Mouse (Mus musculus): ENCODE data around the gene Aff1. TPM values are rescaled to one million over a fixed set of nuclear protein-coding genes. Genes with fewer than 3 reads are reported as not detected.

Gene Aff1
- total and polyA plus RNA-seq, 2 experiments from 2014 or later: 6.5 to 29.0 TPM

GRCm38 (mm10) chr5:103821500-103822298 lies 129.5 kb downstream of the Aff1 start:
- Histone ChIP-seq H3K36me3 (replicated peaks; ENCODE audit: control insufficient read depth, insufficient read depth, low read length) (peaks cover 24% of the 10 kb centered on the region), H3K4me1 (ENCODE audit: control insufficient read depth, insufficient read depth) (no peaks in the 10 kb centered on the region), H3K9me3 (replicated peaks; ENCODE audit: control insufficient read depth, low read length) (no peaks in the 10 kb centered on the region), H3K4me3 (ENCODE audit: low read depth, low read length) (no peak overlapping the region), H3K27me3 (ENCODE audit: control insufficient read depth, insufficient read depth, low read length) (no peaks in the 10 kb centered on the region), H3K4me2 (ENCODE audit: low read depth, low read length) (no peak overlapping the region), H3K9ac (replicated peaks; ENCODE audit: low read depth, low read length) (no peak overlapping the region), H3K27ac (ENCODE audit: low read depth) (no peak overlapping the region)
- WGBS: 80% methylated on average over 13 of the region's 13 CpGs
- no peak for DNase-seq (ENCODE audit: low spot score)
- TF ChIP-seq CTCF (IDR thresholded peaks at IDR 0.05; ENCODE audit: low read depth) (no peak), EP300 (IDR thresholded peaks at IDR 0.05; ENCODE audit: low read depth) (no peak)
- ATAC-seq (ENCODE audit: insufficient read depth, low read depth): no peak

DNA sequence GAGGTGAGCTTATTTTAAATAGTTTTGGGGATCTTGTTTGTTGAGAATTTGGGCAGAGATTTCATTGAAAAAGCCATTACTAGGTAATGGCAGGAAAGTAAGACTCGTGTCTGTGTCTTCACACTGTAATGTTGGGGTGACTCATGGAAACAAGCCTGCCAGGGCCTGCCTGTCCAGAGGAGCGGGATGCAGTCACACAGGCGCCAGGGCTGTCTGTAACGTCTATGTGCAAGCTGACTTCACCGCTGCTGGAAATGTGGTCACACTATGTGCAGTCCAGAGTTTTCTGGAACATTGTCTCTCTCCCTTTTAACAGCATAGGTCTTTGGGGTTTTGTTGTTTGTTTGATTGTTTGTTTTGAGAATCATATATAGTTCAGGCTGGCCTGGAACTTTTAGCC lies 130.8 kb downstream of the Aff1 start:
- DNase-seq (ENCODE audit: low spot score) (no peak), ATAC-seq (ENCODE audit: insufficient read depth, low read depth) (no peak)
- H3K4me1 ChIP-seq (ENCODE audit: control insufficient read depth, insufficient read depth): peaks cover 8% of the 10 kb centered on the region
- no peaks in the 10 kb centered on the region for H3K27me3 ChIP-seq (ENCODE audit: control insufficient read depth, insufficient read depth, low read length)
- peaks cover 26% of the 10 kb centered on the region for H3K36me3 ChIP-seq (replicated peaks; ENCODE audit: control insufficient read depth, insufficient read depth, low read length)
- no peak overlapping the region for H3K4me2 ChIP-seq (ENCODE audit: low read depth, low read length)
- no peak overlapping the region for H3K27ac ChIP-seq (ENCODE audit: low read depth)
- no peak overlapping the region for H3K9ac ChIP-seq (replicated peaks; ENCODE audit: low read depth, low read length)
- TF ChIP-seq CTCF (IDR thresholded peaks at IDR 0.05; ENCODE audit: low read depth) (no peak), EP300 (IDR thresholded peaks at IDR 0.05; ENCODE audit: low read depth) (no peak)
- no peaks in the 10 kb centered on the region for H3K9me3 ChIP-seq (replicated peaks; ENCODE audit: control insufficient read depth, low read length)
- WGBS: 89% methylated on average over 5 of the region's 5 CpGs
- no peak overlapping the region for H3K4me3 ChIP-seq (ENCODE audit: low read depth, low read length)

DNA sequence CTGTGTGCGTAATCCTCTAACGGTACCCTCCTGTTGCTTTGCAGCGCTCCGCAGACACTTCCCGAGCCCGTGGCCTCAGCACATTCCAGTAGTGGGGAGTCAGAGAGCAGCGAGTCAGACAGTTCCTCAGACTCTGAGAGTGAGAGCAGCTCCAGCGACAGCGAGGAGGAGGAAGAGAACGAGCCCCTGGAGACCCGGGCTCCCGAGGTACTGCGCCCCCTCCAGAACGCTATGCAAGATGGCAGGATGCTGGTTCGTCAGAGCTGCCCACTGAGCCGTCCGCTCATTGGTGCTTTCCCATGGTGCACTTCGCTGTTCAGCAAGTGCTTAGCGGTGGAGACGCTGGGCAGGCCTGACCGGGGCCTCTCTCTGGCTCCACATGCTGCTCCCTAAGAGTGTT lies 136.1 kb downstream of the Aff1 start:
- no peaks in the 10 kb centered on the region for H3K27me3 ChIP-seq (ENCODE audit: control insufficient read depth, insufficient read depth, low read length)
- peak; percentile 88 for ATAC-seq (ENCODE audit: insufficient read depth, low read depth)
- H3K4me2 ChIP-seq (ENCODE audit: low read depth, low read length): peak overlapping the region; percentile 12; the same call in 1 of the 2 replicates
- DNase-seq (ENCODE audit: low spot score): peak; percentile 75
- peaks cover 37% of the 10 kb centered on the region for H3K36me3 ChIP-seq (replicated peaks; ENCODE audit: control insufficient read depth, insufficient read depth, low read length)
- 36% methylated on average over 21 of the region's 21 CpGs for WGBS
- no peak overlapping the region for H3K9ac ChIP-seq (replicated peaks; ENCODE audit: low read depth, low read length)
- H3K27ac ChIP-seq (ENCODE audit: low read depth): peak overlapping the region; percentile 87
- no peak overlapping the region for H3K4me3 ChIP-seq (ENCODE audit: low read depth, low read length)
- no peaks in the 10 kb centered on the region for H3K9me3 ChIP-seq (replicated peaks; ENCODE audit: control insufficient read depth, low read length)
- TF ChIP-seq EP300 (IDR thresholded peaks at IDR 0.05; ENCODE audit: low read depth): no peak
- H3K4me1 ChIP-seq (ENCODE audit: control insufficient read depth, insufficient read depth): peaks cover 20% of the 10 kb centered on the region

- Histone ChIP-seq H3K4me2 (ENCODE audit: low read depth, low read length) (no peak overlapping the region), H3K27ac (ENCODE audit: low read depth) (peak overlapping the region; percentile 87), H3K4me3 (ENCODE audit: low read depth, low read length) (no peak overlapping the region), H3K9me3 (replicated peaks; ENCODE audit: control insufficient read depth, low read length) (no peaks in the 10 kb centered on the region), H3K36me3 (replicated peaks; ENCODE audit: control insufficient read depth, insufficient read depth, low read length) (peaks cover 40% of the 10 kb centered on the region), H3K4me1 (ENCODE audit: control insufficient read depth, insufficient read depth) (peaks cover 20% of the 10 kb centered on the region), H3K27me3 (ENCODE audit: control insufficient read depth, insufficient read depth, low read length) (no peaks in the 10 kb centered on the region), H3K9ac (replicated peaks; ENCODE audit: low read depth, low read length) (no peak overlapping the region)
- peak; percentile 89 for DNase-seq (ENCODE audit: low spot score)
- WGBS: 11% methylated on average over 8 of the region's 8 CpGs
- TF ChIP-seq EP300 (IDR thresholded peaks at IDR 0.05; ENCODE audit: low read depth): peak; percentile 97
- TF ChIP-seq CTCF (IDR thresholded peaks at IDR 0.05; ENCODE audit: low read depth): no peak
- peak; percentile 94 for ATAC-seq (ENCODE audit: insufficient read depth, low read depth)
These were observed 136.6 kb downstream of the Aff1 start for GRCm38 (mm10) chr5:103828729-103829128.

DNA sequence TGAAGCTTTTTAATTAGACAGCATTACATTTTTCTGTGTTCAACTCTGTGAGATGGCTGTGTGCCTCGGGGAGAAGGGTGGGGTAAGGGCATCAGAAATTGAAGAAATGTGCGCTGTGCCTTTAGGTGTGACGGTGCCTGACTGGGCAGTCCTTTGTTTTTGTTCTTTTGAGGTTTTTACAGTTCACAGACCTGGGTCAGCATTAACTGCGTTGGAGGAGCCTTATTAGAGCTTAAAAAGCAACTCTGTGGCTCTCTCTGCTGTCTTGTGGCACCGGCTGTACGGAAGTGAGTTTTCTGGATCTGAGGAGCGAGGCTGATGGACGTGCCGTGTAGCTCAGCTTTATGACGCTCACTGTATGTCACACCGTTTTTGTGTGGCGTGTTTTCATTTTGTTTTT lies 137.0 kb downstream of the Aff1 start:
- TF ChIP-seq CTCF (IDR thresholded peaks at IDR 0.05; ENCODE audit: low read depth) (no peak), EP300 (IDR thresholded peaks at IDR 0.05; ENCODE audit: low read depth) (no peak)
- Histone ChIP-seq H3K4me1 (ENCODE audit: control insufficient read depth, insufficient read depth) (peaks cover 20% of the 10 kb centered on the region), H3K36me3 (replicated peaks; ENCODE audit: control insufficient read depth, insufficient read depth, low read length) (peaks cover 42% of the 10 kb centered on the region), H3K9ac (replicated peaks; ENCODE audit: low read depth, low read length) (0 out of 2 replicates have a peak overlapping the region, but pooled peaks have one; percentile 19), H3K4me3 (ENCODE audit: low read depth, low read length) (no peak overlapping the region), H3K27ac (ENCODE audit: low read depth) (peak overlapping the region; percentile 87), H3K27me3 (ENCODE audit: control insufficient read depth, insufficient read depth, low read length) (no peaks in the 10 kb centered on the region), H3K4me2 (ENCODE audit: low read depth, low read length) (no peak overlapping the region), H3K9me3 (replicated peaks; ENCODE audit: control insufficient read depth, low read length) (no peaks in the 10 kb centered on the region)
- DNase-seq (ENCODE audit: low spot score): no peak
- 0 out of 2 replicates have a peak, but pooled peaks have one; percentile 3 for ATAC-seq (ENCODE audit: insufficient read depth, low read depth)
- WGBS: 52% methylated on average over 12 of the region's 12 CpGs
